Mouse (Mus musculus): ENCODE measurements around the gene 2210011C24Rik. TPM values are rescaled to one million over a fixed set of nuclear protein-coding genes. Genes with fewer than 3 reads are reported as not detected.
A peak's percentile ranks its signal among the peaks of the same experiment; 100 is the strongest.

2210011C24Rik gene
- total RNA-seq (2014; rRNA removed; ENCODE audit: low replicate concordance) = 17.8 TPM in 1 of 2 replicates, not detected in the other
- polyA plus RNA-seq (2015; fragmentation: Nextera tagmentation; extraction: Ambion mirVana) = 0.48 and 0.88 TPM in 2 replicates

DNA sequence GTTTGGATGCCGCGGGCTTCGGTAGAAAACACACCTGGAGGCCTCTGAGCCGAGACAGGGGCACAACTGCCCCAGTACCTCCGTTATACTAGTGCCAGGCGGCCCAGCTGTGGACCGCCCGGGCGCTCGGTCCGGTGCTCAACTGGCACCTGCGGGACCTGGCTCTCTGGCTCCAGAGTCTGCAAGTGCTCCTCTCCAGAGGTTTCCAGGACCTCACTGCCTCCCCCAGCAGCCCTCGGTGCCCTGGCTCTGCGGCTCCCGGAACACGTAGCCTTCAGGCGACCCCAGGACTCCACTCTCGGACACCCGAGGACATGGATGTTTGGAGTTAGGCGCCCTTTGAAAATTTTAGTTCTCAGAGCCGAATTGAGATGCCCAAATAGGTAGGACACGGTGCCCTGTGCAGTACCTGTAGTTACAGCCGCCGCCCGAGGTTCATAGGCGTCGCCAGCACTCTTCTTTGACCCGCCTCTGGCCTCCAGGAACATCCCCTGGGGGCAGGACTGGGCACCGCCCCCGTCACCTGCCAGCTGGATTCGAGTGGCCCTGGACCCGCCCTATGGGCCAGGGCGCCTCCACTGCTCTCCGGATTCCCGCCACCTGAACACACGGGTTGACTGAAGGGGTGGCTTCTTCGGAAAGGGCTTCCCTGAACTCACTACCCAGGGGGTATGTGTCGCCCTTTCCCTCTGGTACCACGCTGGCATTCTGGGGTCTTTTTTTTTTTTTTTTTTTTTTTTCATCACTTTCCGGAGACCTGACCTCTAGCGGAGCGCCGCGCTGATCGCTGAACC is at the start of gene 2210011C24Rik:
2210011C24Rik (minus strand) TSS at position 467 of the 794 bp plus-strand sequence.
- H3K9ac ChIP-seq (replicated peaks; ENCODE audit: low read depth, low read length) = no peak within 1 kb of the TSS; the same call in none of the 2 replicates
- TF ChIP-seq EP300 (IDR thresholded peaks at IDR 0.05; ENCODE audit: low read depth) (no peak), CTCF (IDR thresholded peaks at IDR 0.05; ENCODE audit: low read depth) (no peak)
- no peaks in the 10 kb centered on the region for H3K36me3 ChIP-seq (replicated peaks; ENCODE audit: control insufficient read depth, insufficient read depth, low read length)
- H3K4me2 ChIP-seq (ENCODE audit: low read depth, low read length) = peak within 1 kb of the TSS; percentile 90
- WGBS = under 1% methylated on average over 45 of the region's 45 CpGs
- H3K9me3 ChIP-seq (replicated peaks; ENCODE audit: control insufficient read depth, low read length) = no peaks in the 10 kb centered on the region
- H3K4me3 ChIP-seq (ENCODE audit: low read depth, low read length) = peak within 1 kb of the TSS; percentile 53
- H3K4me1 ChIP-seq (ENCODE audit: control insufficient read depth, insufficient read depth) = peaks cover 18% of the 10 kb centered on the region
- ATAC-seq (ENCODE audit: insufficient read depth, low read depth) (no peak), DNase-seq (ENCODE audit: low spot score) (no peak)
- H3K27ac ChIP-seq (ENCODE audit: low read depth) = no peak within 1 kb of the TSS
- peaks cover 37% of the 10 kb centered on the region for H3K27me3 ChIP-seq (ENCODE audit: control insufficient read depth, insufficient read depth, low read length)

DNA sequence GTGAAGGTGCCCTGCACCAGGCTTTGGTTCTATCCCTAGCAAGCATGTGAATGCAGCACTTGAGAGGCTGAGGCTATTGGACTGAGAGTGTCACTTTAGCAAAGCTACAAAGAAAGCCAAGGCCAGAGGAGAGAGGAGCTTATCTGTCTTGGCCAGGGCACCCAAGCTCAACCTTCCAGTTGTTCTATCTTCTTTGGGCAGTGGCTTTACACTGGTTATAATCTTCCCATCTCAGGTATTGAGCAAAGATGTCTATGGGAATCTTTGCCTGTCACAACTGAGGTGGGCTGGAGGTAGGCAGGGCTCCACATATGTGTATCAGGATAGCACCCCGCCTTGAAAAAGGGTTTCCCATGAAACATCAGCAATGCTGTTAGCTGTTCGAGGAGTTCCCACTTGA is 48.3 kb upstream of the 2210011C24Rik start:
- DNase-seq (ENCODE audit: low spot score) = no peak
- H3K4me3 ChIP-seq (ENCODE audit: low read depth, low read length) = no peak overlapping the region
- no peak overlapping the region for H3K4me2 ChIP-seq (ENCODE audit: low read depth, low read length)
- H3K4me1 ChIP-seq (ENCODE audit: control insufficient read depth, insufficient read depth) = no peaks in the 10 kb centered on the region
- no peak overlapping the region for H3K27ac ChIP-seq (ENCODE audit: low read depth)
- no peaks in the 10 kb centered on the region for H3K9me3 ChIP-seq (replicated peaks; ENCODE audit: control insufficient read depth, low read length)
- no peak for ATAC-seq (ENCODE audit: insufficient read depth, low read depth)
- no peaks in the 10 kb centered on the region for H3K27me3 ChIP-seq (ENCODE audit: control insufficient read depth, insufficient read depth, low read length)
- no peak overlapping the region for H3K9ac ChIP-seq (replicated peaks; ENCODE audit: low read depth, low read length)
- TF ChIP-seq CTCF (IDR thresholded peaks at IDR 0.05; ENCODE audit: low read depth) (no peak), EP300 (IDR thresholded peaks at IDR 0.05; ENCODE audit: low read depth) (no peak)
- H3K36me3 ChIP-seq (replicated peaks; ENCODE audit: control insufficient read depth, insufficient read depth, low read length) = no peaks in the 10 kb centered on the region
- 69% methylated on average over 2 of the region's 2 CpGs for WGBS

DNA sequence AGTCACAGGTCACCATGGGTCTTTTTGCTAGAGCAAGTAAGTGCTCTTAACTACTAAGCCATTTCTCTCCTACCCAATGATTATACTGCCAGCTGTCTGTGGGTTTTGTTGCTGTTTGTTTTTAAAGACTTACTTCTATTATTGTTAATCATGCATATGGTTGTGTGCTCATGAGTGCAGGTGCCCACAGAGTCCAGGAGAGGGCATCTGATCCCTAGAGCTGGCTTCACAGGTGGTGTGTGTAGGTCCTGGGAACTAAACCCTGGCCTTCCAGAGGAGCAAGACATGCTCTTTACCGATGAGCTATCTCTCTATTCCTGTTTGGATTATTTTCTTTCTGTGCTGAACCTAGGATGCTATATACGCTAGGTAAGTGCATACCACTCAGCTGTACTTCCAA is 47.3 kb upstream of the 2210011C24Rik start:
- no peaks in the 10 kb centered on the region for H3K9me3 ChIP-seq (replicated peaks; ENCODE audit: control insufficient read depth, low read length)
- WGBS = 92% methylated on average over 2 of the region's 2 CpGs
- H3K4me3 ChIP-seq (ENCODE audit: low read depth, low read length) = no peak overlapping the region
- ATAC-seq (ENCODE audit: insufficient read depth, low read depth) = no peak
- no peak overlapping the region for H3K27ac ChIP-seq (ENCODE audit: low read depth)
- no peaks in the 10 kb centered on the region for H3K36me3 ChIP-seq (replicated peaks; ENCODE audit: control insufficient read depth, insufficient read depth, low read length)
- H3K4me2 ChIP-seq (ENCODE audit: low read depth, low read length) = no peak overlapping the region
- no peak for TF ChIP-seq EP300 (IDR thresholded peaks at IDR 0.05; ENCODE audit: low read depth)
- no peak for TF ChIP-seq CTCF (IDR thresholded peaks at IDR 0.05; ENCODE audit: low read depth)
- no peak for DNase-seq (ENCODE audit: low spot score)
- no peaks in the 10 kb centered on the region for H3K27me3 ChIP-seq (ENCODE audit: control insufficient read depth, insufficient read depth, low read length)
- no peak overlapping the region for H3K9ac ChIP-seq (replicated peaks; ENCODE audit: low read depth, low read length)
- H3K4me1 ChIP-seq (ENCODE audit: control insufficient read depth, insufficient read depth) = no peaks in the 10 kb centered on the region

DNA sequence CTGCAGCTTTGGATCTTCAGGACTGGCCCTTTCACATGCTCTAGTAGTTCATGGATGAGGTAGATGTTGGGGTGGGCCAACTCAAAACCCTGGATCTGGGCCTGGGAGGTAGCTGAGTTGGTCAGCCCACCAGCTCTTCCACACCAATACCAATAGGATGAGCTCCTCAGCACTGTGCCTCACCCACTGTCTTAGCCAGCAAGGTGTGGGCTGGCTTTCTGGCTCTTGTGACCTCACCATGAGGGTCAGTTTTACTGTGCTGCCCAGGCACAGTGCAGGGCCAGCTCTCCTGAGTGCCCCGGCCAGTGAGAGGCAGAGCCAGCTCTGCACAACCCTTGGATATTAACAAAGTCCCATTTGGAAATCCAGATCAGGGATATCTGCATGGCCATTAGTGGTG is 45.9 kb upstream of the 2210011C24Rik start:
- H3K27ac ChIP-seq (ENCODE audit: low read depth) = no peak overlapping the region
- no peak overlapping the region for H3K4me3 ChIP-seq (ENCODE audit: low read depth, low read length)
- TF ChIP-seq CTCF (IDR thresholded peaks at IDR 0.05; ENCODE audit: low read depth) = no peak
- no peak for TF ChIP-seq EP300 (IDR thresholded peaks at IDR 0.05; ENCODE audit: low read depth)
- H3K9ac ChIP-seq (replicated peaks; ENCODE audit: low read depth, low read length) = no peak overlapping the region
- no peaks in the 10 kb centered on the region for H3K36me3 ChIP-seq (replicated peaks; ENCODE audit: control insufficient read depth, insufficient read depth, low read length)
- H3K9me3 ChIP-seq (replicated peaks; ENCODE audit: control insufficient read depth, low read length) = no peaks in the 10 kb centered on the region
- ATAC-seq (ENCODE audit: insufficient read depth, low read depth) (no peak), DNase-seq (ENCODE audit: low spot score) (no peak)
- 81% methylated on average over 1 of the region's 1 CpGs for WGBS
- no peaks in the 10 kb centered on the region for H3K27me3 ChIP-seq (ENCODE audit: control insufficient read depth, insufficient read depth, low read length)
- H3K4me2 ChIP-seq (ENCODE audit: low read depth, low read length) = no peak overlapping the region
- no peaks in the 10 kb centered on the region for H3K4me1 ChIP-seq (ENCODE audit: control insufficient read depth, insufficient read depth)

DNA sequence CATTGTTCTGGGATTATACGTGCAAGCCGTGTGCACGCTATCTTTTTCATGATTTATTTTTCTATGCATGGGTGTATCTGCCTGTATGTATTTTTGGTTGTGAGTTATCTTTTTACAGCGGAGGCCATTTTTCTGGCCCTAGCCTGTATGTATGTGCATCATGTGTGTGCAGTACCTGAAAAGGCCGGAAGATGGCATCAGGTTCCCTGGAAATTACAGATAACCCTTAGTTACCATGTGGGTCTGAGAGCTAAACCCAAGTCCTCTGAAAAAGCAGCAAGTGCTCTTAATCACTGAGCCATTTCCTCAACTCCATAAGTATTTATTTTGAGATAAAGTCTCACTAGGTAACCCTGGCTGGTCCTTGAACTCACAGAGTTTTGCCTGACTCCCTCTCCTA is 41.3 kb upstream of the 2210011C24Rik start:
- no peaks in the 10 kb centered on the region; the same call in 1 of the 2 replicates for H3K4me1 ChIP-seq (ENCODE audit: control insufficient read depth, insufficient read depth)
- no peaks in the 10 kb centered on the region for H3K27me3 ChIP-seq (ENCODE audit: control insufficient read depth, insufficient read depth, low read length)
- WGBS = 85% methylated on average over 5 of the region's 5 CpGs
- H3K9ac ChIP-seq (replicated peaks; ENCODE audit: low read depth, low read length) = no peak overlapping the region
- H3K27ac ChIP-seq (ENCODE audit: low read depth) = no peak overlapping the region
- TF ChIP-seq EP300 (IDR thresholded peaks at IDR 0.05; ENCODE audit: low read depth) (no peak), CTCF (IDR thresholded peaks at IDR 0.05; ENCODE audit: low read depth) (no peak)
- no peaks in the 10 kb centered on the region for H3K36me3 ChIP-seq (replicated peaks; ENCODE audit: control insufficient read depth, insufficient read depth, low read length)
- DNase-seq (ENCODE audit: low spot score) (no peak), ATAC-seq (ENCODE audit: insufficient read depth, low read depth) (no peak)
- no peak overlapping the region for H3K4me3 ChIP-seq (ENCODE audit: low read depth, low read length)
- no peak overlapping the region for H3K4me2 ChIP-seq (ENCODE audit: low read depth, low read length)
- H3K9me3 ChIP-seq (replicated peaks; ENCODE audit: control insufficient read depth, low read length) = no peaks in the 10 kb centered on the region

All from heart, postnatal 0 days (tissue).